Mouse (Mus musculus): ENCODE measurements around the gene Olfr502.

DNA sequence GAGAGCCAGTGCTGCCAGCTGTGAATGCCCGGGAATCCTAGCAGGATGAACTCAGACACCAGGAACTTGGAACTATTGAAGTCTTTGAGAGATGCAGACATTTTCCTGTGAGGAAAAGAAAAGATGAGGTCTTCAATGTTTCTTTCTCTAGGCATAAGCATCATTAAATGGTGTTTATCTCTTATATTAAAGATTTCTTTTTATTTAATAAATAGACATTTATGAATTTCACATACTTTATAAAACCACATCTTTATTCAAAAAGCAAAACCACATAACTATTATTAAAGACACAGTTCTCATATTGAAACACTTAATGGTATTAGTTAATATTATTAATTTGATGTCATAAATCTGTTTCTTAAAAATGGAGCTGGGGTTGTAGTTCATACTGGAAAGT is 40.8 kb upstream of the Olfr502 start, which contains the start of gene Olfr504:
- TF ChIP-seq CTCF (IDR thresholded peaks at IDR 0.05) (no peak), EP300 (IDR thresholded peaks at IDR 0.05; ENCODE audit: insufficient read depth, low read depth, low read length) (no peak), POLR2A (IDR thresholded peaks at IDR 0.05; ENCODE audit: insufficient read depth, low read depth, low read length) (no peak)

Data from heart, adult 2 months (tissue).